Mouse (Mus musculus) bone marrow, adult 2 months (tissue): ENCODE measurements at regions not wholly inside any gene's neighbourhood (a gene's known extent, or its start where the extent isn't known, plus 50 kb on each side); places are given as distances from the start of the nearest gene placed in this dataset.

Source experiments
- CTCF ChIP-seq: fragments of 200-500 bp; IDR thresholded peaks from 2 replicates; pipeline ENCODE4 v1.5.1; 2011; ENCODE audit warnings: low read length, control low read depth; ENCODE audit not compliant: control insufficient read depth, insufficient read depth
- POLR2A ChIP-seq: fragments of 200-500 bp; IDR thresholded peaks from 2 replicates; pipeline ENCODE4 v1.6.1; 2011; ENCODE audit warnings: low read depth, mild to moderate bottlenecking, control low read depth, low read length, borderline replicate concordance; ENCODE audit not compliant: control insufficient read depth

GRCm38 (mm10) chr5:68592423-68592822 lies 560.8 kb downstream of the Grxcr1 start:
- TF ChIP-seq CTCF (no peak), POLR2A (no peak)
